Mouse (Mus musculus) embryonic facial prominence, embryonic 10.5 days (tissue): ENCODE measurements at regions not wholly inside any gene's neighbourhood (a gene's known extent, or its start where the extent isn't known, plus 50 kb on each side); places are given as distances from the start of the nearest gene placed in this dataset.
A peak's percentile ranks its signal among the peaks of the same experiment; 100 is the strongest.

ENCODE experiments used
- DNase-seq: peaks from one replicate; pipeline ENCODE4 v3.0.0-alpha.2; 2017; ENCODE audit warnings: low spot score
- H3K27ac ChIP-seq: fragments of 300-500 bp; sonication (generic); replicated peaks from 2 replicates; pipeline ENCODE4 v1.5.1; 2016; ENCODE audit warnings: mild to moderate bottlenecking
- H3K27me3 ChIP-seq: fragments of 300-500 bp; sonication (generic); replicated peaks from 2 replicates; pipeline ENCODE4 v1.6.1; 2016; ENCODE audit warnings: low read depth, mild to moderate bottlenecking; ENCODE audit not compliant: poor library complexity, severe bottlenecking
- H3K36me3 ChIP-seq: fragments of 300-500 bp; sonication (generic); replicated peaks from 2 replicates; pipeline ENCODE4 v1.6.1; 2016; ENCODE audit warnings: mild to moderate bottlenecking, moderate library complexity
- H3K4me1 ChIP-seq: fragments of 300-500 bp; sonication (generic); 2 replicates; pipeline ENCODE4 v1.6.1; 2016
- H3K4me3 ChIP-seq: fragments of 300-500 bp; sonication (generic); 2 replicates; pipeline ENCODE4 v1.5.1; 2016; ENCODE audit warnings: mild to moderate bottlenecking, moderate library complexity
- H3K9me3 ChIP-seq: fragments of 300-500 bp; sonication (generic); 2 replicates; pipeline ENCODE4 v1.6.1; 2016; ENCODE audit warnings: mild to moderate bottlenecking
- WGBS: fragments of 180-500 bp; shearing (Covaris S2); methylation state at CpG from one replicate; pipeline ENCODE4 v1.1.7; 2016; 5-methylcytosine and 5-hydroxymethylcytosine counted together

GRCm38 (mm10) chr19:56653292-56653691 lies 68.7 kb upstream of the Adrb1 start:
- no peak for DNase-seq
- 0 out of 2 replicates have a peak, but pooled peaks cover 10% of the 10 kb centered on the region for H3K27me3 ChIP-seq
- H3K4me1 ChIP-seq = peaks cover 29% of the 10 kb centered on the region
- H3K36me3 ChIP-seq = no peaks in the 10 kb centered on the region
- WGBS = 57% methylated on average over 9 of the region's 9 CpGs
- H3K9me3 ChIP-seq = peaks cover 1% of the 10 kb centered on the region
- 0 out of 2 replicates have a peak overlapping the region, but pooled peaks have one; percentile 6 for H3K27ac ChIP-seq
- H3K4me3 ChIP-seq = no peak overlapping the region

GRCm38 (mm10) chr19:56655330-56655729 lies 66.7 kb upstream of the Adrb1 start:
- no peak overlapping the region for H3K27ac ChIP-seq
- no peak for DNase-seq
- no peaks in the 10 kb centered on the region for H3K36me3 ChIP-seq
- WGBS = 83% methylated on average over 9 of the region's 9 CpGs
- no peak overlapping the region for H3K4me3 ChIP-seq
- peaks cover 26% of the 10 kb centered on the region for H3K4me1 ChIP-seq
- 0 out of 2 replicates have a peak, but pooled peaks cover 10% of the 10 kb centered on the region for H3K27me3 ChIP-seq
- H3K9me3 ChIP-seq = peaks cover 4% of the 10 kb centered on the region

- Histone ChIP-seq H3K4me1 (peaks cover 25% of the 10 kb centered on the region), H3K27me3 (peaks cover 6% of the 10 kb centered on the region; the same call in 1 of the 2 replicates), H3K9me3 (peaks cover 4% of the 10 kb centered on the region), H3K36me3 (no peaks in the 10 kb centered on the region), H3K4me3 (no peak overlapping the region), H3K27ac (no peak overlapping the region; the same call in 1 of the 2 replicates)
- WGBS = 65% methylated on average over 4 of the region's 4 CpGs
- no peak for DNase-seq
Observed at GRCm38 (mm10) chr19:56660566-56661199, 61.3 kb upstream of the Adrb1 start.

GRCm38 (mm10) chr19:56663474-56664227 lies 58.3 kb upstream of the Adrb1 start:
- Histone ChIP-seq H3K4me1 (peaks cover 27% of the 10 kb centered on the region), H3K9me3 (no peaks in the 10 kb centered on the region; the same call in 1 of the 2 replicates), H3K36me3 (no peaks in the 10 kb centered on the region), H3K27me3 (peaks cover 6% of the 10 kb centered on the region; the same call in 1 of the 2 replicates), H3K27ac (peak overlapping the region; percentile 48; the same call in 1 of the 2 replicates), H3K4me3 (no peak overlapping the region)
- 68% methylated on average over 10 of the region's 10 CpGs for WGBS
- DNase-seq = no peak

GRCm38 (mm10) chr19:56664307-56664775 lies 57.7 kb upstream of the Adrb1 start:
- H3K27ac ChIP-seq = peak overlapping the region; percentile 48
- peaks cover 33% of the 10 kb centered on the region for H3K4me1 ChIP-seq
- peaks cover 6% of the 10 kb centered on the region; the same call in 1 of the 2 replicates for H3K27me3 ChIP-seq
- WGBS = 73% methylated on average over 10 of the region's 10 CpGs
- H3K9me3 ChIP-seq = no peaks in the 10 kb centered on the region; the same call in 1 of the 2 replicates
- DNase-seq = peak; percentile 24
- no peaks in the 10 kb centered on the region for H3K36me3 ChIP-seq
- H3K4me3 ChIP-seq = no peak overlapping the region

- 63% methylated on average over 7 of the region's 7 CpGs for WGBS
- no peak overlapping the region for H3K27ac ChIP-seq
- no peak for DNase-seq
Observed at GRCm38 (mm10) chr19:56664944-56665663, 56.9 kb upstream of the Adrb1 start.

GRCm38 (mm10) chr19:56665972-56666371 lies 56.0 kb upstream of the Adrb1 start:
- Histone ChIP-seq H3K4me3 (no peak overlapping the region), H3K9me3 (no peaks in the 10 kb centered on the region; the same call in 1 of the 2 replicates), H3K27me3 (peaks cover 6% of the 10 kb centered on the region; the same call in 1 of the 2 replicates), H3K27ac (no peak overlapping the region), H3K36me3 (no peaks in the 10 kb centered on the region), H3K4me1 (peaks cover 36% of the 10 kb centered on the region)
- WGBS = 88% methylated on average over 1 of the region's 1 CpGs
- DNase-seq = no peak

More at GRCm38 (mm10) chr19:56664944-56665663, 56.9 kb upstream of the Adrb1 start:
- peaks cover 39% of the 10 kb centered on the region for H3K4me1 ChIP-seq
- H3K4me3 ChIP-seq = no peak overlapping the region
- peaks cover 6% of the 10 kb centered on the region; the same call in 1 of the 2 replicates for H3K27me3 ChIP-seq
- no peaks in the 10 kb centered on the region for H3K36me3 ChIP-seq
- H3K9me3 ChIP-seq = no peaks in the 10 kb centered on the region; the same call in 1 of the 2 replicates

- 86% methylated on average over 2 of the region's 2 CpGs for WGBS
- H3K9me3 ChIP-seq = no peaks in the 10 kb centered on the region; the same call in 1 of the 2 replicates
- DNase-seq = no peak
- H3K36me3 ChIP-seq = no peaks in the 10 kb centered on the region
- H3K27ac ChIP-seq = no peak overlapping the region
- H3K27me3 ChIP-seq = no peaks in the 10 kb centered on the region; the same call in 1 of the 2 replicates
- no peak overlapping the region for H3K4me3 ChIP-seq
- H3K4me1 ChIP-seq = peaks cover 33% of the 10 kb centered on the region
Observed at GRCm38 (mm10) chr19:56667903-56668302, 54.1 kb upstream of the Adrb1 start.

GRCm38 (mm10) chr19:56668991-56669390 lies 53.0 kb upstream of the Adrb1 start:
- Histone ChIP-seq H3K9me3 (no peaks in the 10 kb centered on the region; the same call in 1 of the 2 replicates), H3K36me3 (no peaks in the 10 kb centered on the region), H3K27ac (peak overlapping the region; percentile 3; the same call in 1 of the 2 replicates), H3K27me3 (no peaks in the 10 kb centered on the region; the same call in 1 of the 2 replicates), H3K4me3 (no peak overlapping the region), H3K4me1 (peaks cover 26% of the 10 kb centered on the region)
- 38% methylated on average over 7 of the region's 7 CpGs for WGBS
- peak; percentile 44 for DNase-seq

GRCm38 (mm10) chr19:56669468-56669867 lies 52.5 kb upstream of the Adrb1 start:
- peak overlapping the region; percentile 3; the same call in 1 of the 2 replicates for H3K27ac ChIP-seq
- 64% methylated on average over 7 of the region's 7 CpGs for WGBS
- H3K27me3 ChIP-seq = no peaks in the 10 kb centered on the region; the same call in 1 of the 2 replicates
- no peaks in the 10 kb centered on the region for H3K36me3 ChIP-seq
- no peak for DNase-seq
- H3K4me3 ChIP-seq = no peak overlapping the region
- H3K9me3 ChIP-seq = no peaks in the 10 kb centered on the region; the same call in 1 of the 2 replicates
- peaks cover 21% of the 10 kb centered on the region for H3K4me1 ChIP-seq
